Mouse (Mus musculus) heart, embryonic 12.5 days (tissue): ENCODE measurements around the gene Fkbp10. TPM values are rescaled to one million over a fixed set of nuclear protein-coding genes. Genes with fewer than 3 reads are reported as not detected.

ENCODE experiments used
- ATAC-seq: fragments of 200-750 bp; cut with Nextera tagmentation; 2 replicates; pipeline ENCODE4 v1.8.0; 2017; ENCODE audit warnings: moderate TSS enrichment, moderate library complexity; ENCODE audit not compliant: insufficient number of reproducible peaks, low FRiP score
- H3K27ac ChIP-seq: fragments of 300-500 bp; sonication (generic); 2 replicates; pipeline ENCODE4 v1.5.1; 2016; ENCODE audit warnings: mild to moderate bottlenecking, moderate library complexity; ENCODE audit not compliant: poor library complexity, severe bottlenecking
- H3K27me3 ChIP-seq: fragments of 300-500 bp; sonication (generic); replicated peaks from 2 replicates; pipeline ENCODE4 v1.6.1; 2016; ENCODE audit warnings: mild to moderate bottlenecking, moderate library complexity
- H3K36me3 ChIP-seq: fragments of 300-500 bp; sonication (generic); 2 replicates; pipeline ENCODE4 v1.6.1; 2016; ENCODE audit warnings: mild to moderate bottlenecking, moderate library complexity
- H3K4me1 ChIP-seq: fragments of 300-500 bp; sonication (generic); replicated peaks from 2 replicates; pipeline ENCODE4 v1.6.1; 2016; ENCODE audit warnings: mild to moderate bottlenecking
- H3K4me2 ChIP-seq: fragments of 300-500 bp; sonication (generic); 2 replicates; pipeline ENCODE4 v1.6.1; 2016; ENCODE audit warnings: mild to moderate bottlenecking, moderate library complexity
- H3K4me3 ChIP-seq: fragments of 300-500 bp; sonication (generic); 2 replicates; pipeline ENCODE4 v1.5.1; 2016; ENCODE audit warnings: mild to moderate bottlenecking
- H3K9ac ChIP-seq: fragments of 300-500 bp; sonication (generic); 2 replicates; pipeline ENCODE4 v1.6.1; 2016; ENCODE audit warnings: mild to moderate bottlenecking, moderate library complexity
- H3K9me3 ChIP-seq: fragments of 300-500 bp; sonication (generic); replicated peaks from 2 replicates; pipeline ENCODE4 v1.6.1; 2016; ENCODE audit warnings: mild to moderate bottlenecking, moderate library complexity
- WGBS: fragments of 180-500 bp; shearing (Covaris S2); methylation state at CpG from one replicate; pipeline ENCODE4 v1.1.7; 2016; 5-methylcytosine and 5-hydroxymethylcytosine counted together
- polyA plus RNA-seq: library from polyadenylated mRNA; unstranded; fragments of >200 nt; fragmentation: Nextera tagmentation; extraction: Ambion mirVana; gene quantifications from 2 replicates; pipeline ENCODE4 v1.2.1, GENCODE M21; 2016

Gene Fkbp10
- polyA plus RNA-seq, 1 experiment from 2014 or later, result 124 TPM

- no peak overlapping the region for H3K27ac ChIP-seq
- no peak overlapping the region for H3K4me3 ChIP-seq
- no peaks in the 10 kb centered on the region for H3K9me3 ChIP-seq
- peaks cover 40% of the 10 kb centered on the region for H3K4me1 ChIP-seq
- no peaks in the 10 kb centered on the region for H3K27me3 ChIP-seq
- 84% methylated on average over 3 of the region's 3 CpGs for WGBS
- no peak overlapping the region for H3K9ac ChIP-seq
- peaks cover 66% of the 10 kb centered on the region for H3K36me3 ChIP-seq
- H3K4me2 ChIP-seq, result no peak overlapping the region
- ATAC-seq, result no peak
Measured at GRCm38 (mm10) chr11:100385016-100385415, 30.5 kb upstream of the Fkbp10 start.

GRCm38 (mm10) chr11:100386586-100386985, 28.9 kb upstream of the Fkbp10 start:
- Histone ChIP-seq H3K4me3 (no peak overlapping the region), H3K27me3 (no peaks in the 10 kb centered on the region), H3K9ac (peak overlapping the region; percentile 11; the same call in 1 of the 2 replicates), H3K9me3 (no peaks in the 10 kb centered on the region), H3K27ac (no peak overlapping the region), H3K4me1 (peaks cover 55% of the 10 kb centered on the region), H3K36me3 (peaks cover 52% of the 10 kb centered on the region), H3K4me2 (no peak overlapping the region)
- WGBS, result 60% methylated on average over 5 of the region's 5 CpGs
- no peak for ATAC-seq

GRCm38 (mm10) chr11:100387111-100387510, 28.4 kb upstream of the Fkbp10 start:
- 84% methylated on average over 6 of the region's 6 CpGs for WGBS
- H3K27me3 ChIP-seq, result no peaks in the 10 kb centered on the region
- peaks cover 60% of the 10 kb centered on the region for H3K4me1 ChIP-seq
- H3K36me3 ChIP-seq, result peaks cover 50% of the 10 kb centered on the region
- H3K9me3 ChIP-seq, result no peaks in the 10 kb centered on the region
- ATAC-seq, result no peak
- peak overlapping the region; percentile 51; the same call in 1 of the 2 replicates for H3K4me2 ChIP-seq
- peak overlapping the region; percentile 1; the same call in 1 of the 2 replicates for H3K9ac ChIP-seq
- H3K27ac ChIP-seq, result peak overlapping the region; percentile 92
- H3K4me3 ChIP-seq, result no peak overlapping the region

- peak overlapping the region; percentile 46 for H3K9ac ChIP-seq
- peak overlapping the region; percentile 92 for H3K27ac ChIP-seq
- peak overlapping the region; percentile 51 for H3K4me2 ChIP-seq
- peak; percentile 47 for ATAC-seq
- H3K4me3 ChIP-seq, result no peak overlapping the region
- no peaks in the 10 kb centered on the region for H3K9me3 ChIP-seq
- peaks cover 48% of the 10 kb centered on the region for H3K36me3 ChIP-seq
- 26% methylated on average over 14 of the region's 14 CpGs for WGBS
- no peaks in the 10 kb centered on the region for H3K27me3 ChIP-seq
- H3K4me1 ChIP-seq, result peaks cover 67% of the 10 kb centered on the region
Measured at GRCm38 (mm10) chr11:100387589-100388375, 27.7 kb upstream of the Fkbp10 start.

GRCm38 (mm10) chr11:100388588-100388987, 26.9 kb upstream of the Fkbp10 start:
- H3K4me1 ChIP-seq, result peaks cover 75% of the 10 kb centered on the region
- H3K27me3 ChIP-seq, result no peaks in the 10 kb centered on the region
- H3K9ac ChIP-seq, result peak overlapping the region; percentile 46
- peak overlapping the region; percentile 51 for H3K4me2 ChIP-seq
- peaks cover 47% of the 10 kb centered on the region for H3K36me3 ChIP-seq
- H3K9me3 ChIP-seq, result no peaks in the 10 kb centered on the region
- no peak for ATAC-seq
- no peak overlapping the region for H3K4me3 ChIP-seq
- peak overlapping the region; percentile 92 for H3K27ac ChIP-seq
- 49% methylated on average over 6 of the region's 6 CpGs for WGBS

GRCm38 (mm10) chr11:100389931-100390445, 25.5 kb upstream of the Fkbp10 start:
- peak overlapping the region; percentile 92 for H3K27ac ChIP-seq
- 24% methylated on average over 8 of the region's 8 CpGs for WGBS
- H3K4me3 ChIP-seq, result no peak overlapping the region
- H3K4me1 ChIP-seq, result peaks cover 89% of the 10 kb centered on the region
- peak overlapping the region; percentile 42 for H3K4me2 ChIP-seq
- ATAC-seq, result peak; percentile 38; the same call in 1 of the 2 replicates
- peak overlapping the region; percentile 57 for H3K9ac ChIP-seq
- no peaks in the 10 kb centered on the region for H3K9me3 ChIP-seq
- no peaks in the 10 kb centered on the region for H3K27me3 ChIP-seq
- H3K36me3 ChIP-seq, result peaks cover 33% of the 10 kb centered on the region

GRCm38 (mm10) chr11:100391081-100391883, 24.2 kb upstream of the Fkbp10 start:
- peak; percentile 74 for ATAC-seq
- Histone ChIP-seq H3K4me2 (peak overlapping the region; percentile 42; the same call in 1 of the 2 replicates), H3K4me1 (peaks cover 100% of the 10 kb centered on the region), H3K27ac (peak overlapping the region; percentile 92), H3K9me3 (no peaks in the 10 kb centered on the region), H3K9ac (peak overlapping the region; percentile 57), H3K36me3 (peaks cover 20% of the 10 kb centered on the region), H3K27me3 (no peaks in the 10 kb centered on the region), H3K4me3 (no peak overlapping the region)
- 52% methylated on average over 9 of the region's 9 CpGs for WGBS

- no peaks in the 10 kb centered on the region for H3K9me3 ChIP-seq
- peak overlapping the region; percentile 37; the same call in 1 of the 2 replicates for H3K27ac ChIP-seq
- no peaks in the 10 kb centered on the region for H3K27me3 ChIP-seq
- ATAC-seq, result no peak
- H3K4me2 ChIP-seq, result no peak overlapping the region
- 93% methylated on average over 7 of the region's 7 CpGs for WGBS
- peaks cover 98% of the 10 kb centered on the region for H3K4me1 ChIP-seq
- no peak overlapping the region for H3K9ac ChIP-seq
- no peak overlapping the region for H3K4me3 ChIP-seq
- peaks cover 18% of the 10 kb centered on the region for H3K36me3 ChIP-seq
Measured at GRCm38 (mm10) chr11:100391884-100392345, 23.6 kb upstream of the Fkbp10 start.

GRCm38 (mm10) chr11:100392958-100393357, 22.5 kb upstream of the Fkbp10 start:
- whole genome bisulfite sequencing, result 78% methylated on average over 5 of the region's 5 CpGs
- peak overlapping the region; percentile 3; the same call in 1 of the 2 replicates for H3K27ac ChIP-seq
- no peaks in the 10 kb centered on the region for H3K9me3 ChIP-seq
- no peak overlapping the region for H3K4me2 ChIP-seq
- H3K4me1 ChIP-seq, result peaks cover 89% of the 10 kb centered on the region
- no peaks in the 10 kb centered on the region for H3K27me3 ChIP-seq
- H3K4me3 ChIP-seq, result no peak overlapping the region
- H3K9ac ChIP-seq, result no peak overlapping the region
- no peak for ATAC-seq
- H3K36me3 ChIP-seq, result peaks cover 15% of the 10 kb centered on the region

GRCm38 (mm10) chr11:100393733-100394132, 21.8 kb upstream of the Fkbp10 start:
- 63% methylated on average over 7 of the region's 7 CpGs for WGBS
- Histone ChIP-seq H3K27me3 (no peaks in the 10 kb centered on the region), H3K4me1 (peaks cover 84% of the 10 kb centered on the region), H3K4me2 (peak overlapping the region; percentile 34), H3K27ac (no peak overlapping the region), H3K9me3 (no peaks in the 10 kb centered on the region), H3K9ac (peak overlapping the region; percentile 16; the same call in 1 of the 2 replicates), H3K4me3 (no peak overlapping the region), H3K36me3 (peaks cover 15% of the 10 kb centered on the region)
- ATAC-seq, result no peak
